Mouse (Mus musculus) gastrocnemius, postnatal 25 days (tissue): Measurements from ENCODE around the gene Fbxo41. TPM values are rescaled to one million over a fixed set of nuclear protein-coding genes. Genes with fewer than 3 reads are reported as not detected.

Source experiments
- DNase-seq: peaks from one replicate; pipeline ENCODE4 v3.0.0; 2022
- total RNA-seq, 2 experiments: library from RNA; stranded (reverse); gene quantifications; 1 replicate in 1 of 2; 2 replicates in 1 of 2; pipeline ENCODE4 v1.2.3; 2021

Fbxo41 gene
- total RNA-seq, 2 experiments from 2014 or later = not detected

DNA sequence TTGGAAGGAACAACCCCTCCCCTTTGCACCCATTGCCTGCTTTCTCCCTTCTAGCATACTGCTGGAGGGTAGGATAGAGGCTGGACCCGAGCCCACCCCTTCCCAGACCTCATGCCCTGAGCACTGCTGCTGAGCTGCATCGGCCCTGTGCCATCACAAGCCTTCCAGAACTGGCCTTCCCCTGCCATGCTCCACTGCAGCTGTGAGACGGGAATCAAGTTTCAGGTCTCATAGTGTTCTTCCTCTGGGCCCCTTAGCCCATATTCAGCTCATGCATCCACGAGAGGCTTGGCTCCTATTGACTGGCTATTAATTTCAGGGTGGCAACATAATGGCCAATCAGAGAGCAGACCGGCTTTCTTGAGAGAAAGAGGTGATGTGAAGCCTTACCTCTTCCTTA, 57.5 kb downstream of the Fbxo41 start:
- DNase-seq = peak; percentile 43

DNA sequence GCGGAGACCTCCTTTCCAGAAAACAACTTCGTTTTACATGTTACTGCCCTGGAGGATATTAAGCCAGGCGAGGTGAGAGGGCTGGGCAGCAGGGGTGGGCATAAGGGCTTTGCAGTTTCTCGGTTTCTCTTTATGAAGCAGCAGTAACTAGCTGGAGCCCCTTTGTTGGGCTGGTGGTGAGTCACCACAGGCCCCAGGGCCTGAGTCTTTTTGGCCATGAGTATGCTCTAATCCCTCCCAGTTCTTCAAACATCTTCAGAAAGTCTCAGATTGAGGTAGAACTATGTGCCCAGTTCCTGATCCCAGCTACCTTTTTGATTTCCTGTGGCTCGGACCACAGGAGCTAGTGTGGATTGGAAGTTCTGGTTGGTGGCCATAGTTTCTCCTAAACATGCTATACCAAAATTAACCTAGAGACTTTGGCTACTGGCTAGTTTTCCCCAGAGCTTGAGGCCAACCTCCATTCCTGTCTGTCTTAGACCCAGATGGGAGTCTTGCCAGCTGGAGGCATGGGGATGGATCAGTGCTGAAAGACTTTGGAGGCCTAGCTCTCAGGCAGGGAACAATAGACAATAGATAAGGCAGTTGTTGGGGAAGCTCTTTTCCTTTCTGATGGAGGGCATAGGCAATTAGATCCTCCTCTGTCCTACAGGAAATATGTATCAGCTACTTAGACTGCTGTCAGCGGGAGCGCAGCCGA, 58.4 kb downstream of the Fbxo41 start:
- no peak for DNase-seq

DNA sequence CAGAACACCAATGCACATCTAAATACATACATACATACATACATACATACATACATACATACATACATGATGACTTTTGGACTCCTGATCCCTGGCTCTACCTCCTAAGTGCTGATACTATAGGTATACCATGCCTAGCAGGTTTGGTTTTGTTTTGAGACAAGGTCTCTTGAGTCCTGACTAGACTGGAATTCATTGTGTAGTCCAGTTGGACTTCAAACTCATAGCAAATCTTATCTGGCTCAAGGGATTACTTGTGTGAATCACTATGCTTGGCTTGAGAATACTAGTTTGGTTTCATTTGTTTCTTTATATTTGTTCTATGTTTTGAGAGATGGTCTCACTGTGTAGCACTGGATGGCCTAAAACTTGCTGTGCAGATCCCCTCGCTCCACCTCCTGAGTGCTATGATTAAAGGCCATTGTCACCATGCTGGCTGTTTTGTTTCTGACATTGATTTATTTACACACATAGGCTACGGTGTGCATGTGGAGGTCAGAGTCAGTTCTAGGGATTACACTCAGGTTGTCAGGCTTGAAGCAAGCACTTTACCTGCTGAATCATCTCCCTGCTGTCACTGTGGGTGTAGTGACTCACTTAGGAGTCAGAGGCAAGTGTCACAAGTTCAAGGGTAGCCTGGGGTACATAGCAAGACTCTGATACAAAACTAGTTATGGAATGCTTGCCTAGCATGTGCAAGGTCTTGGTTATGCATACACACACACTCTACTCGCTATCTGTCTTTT, 59.1 kb downstream of the Fbxo41 start:
- DNase-seq = no peak

DNA sequence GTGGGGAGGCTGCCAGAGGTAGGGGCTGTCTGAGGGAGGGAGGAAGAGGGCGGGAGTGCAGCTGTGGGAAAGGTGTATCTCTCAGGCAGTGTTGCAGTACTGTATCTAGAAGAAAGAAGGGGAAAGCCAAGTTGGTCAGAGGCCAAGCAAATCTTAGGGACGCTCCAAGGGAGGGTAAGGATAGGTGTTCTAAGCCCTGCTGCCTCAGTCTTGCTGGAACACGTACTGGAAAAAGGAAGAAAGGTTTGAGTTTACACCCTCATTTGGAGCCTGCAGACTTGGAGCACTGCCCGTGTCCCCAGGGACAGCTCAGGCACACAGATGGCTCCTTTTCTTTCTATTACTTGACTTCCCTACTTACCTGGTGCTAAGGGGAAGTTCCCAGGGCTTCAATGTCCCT, 61.7 kb downstream of the Fbxo41 start:
- DNase-seq = no peak

DNA sequence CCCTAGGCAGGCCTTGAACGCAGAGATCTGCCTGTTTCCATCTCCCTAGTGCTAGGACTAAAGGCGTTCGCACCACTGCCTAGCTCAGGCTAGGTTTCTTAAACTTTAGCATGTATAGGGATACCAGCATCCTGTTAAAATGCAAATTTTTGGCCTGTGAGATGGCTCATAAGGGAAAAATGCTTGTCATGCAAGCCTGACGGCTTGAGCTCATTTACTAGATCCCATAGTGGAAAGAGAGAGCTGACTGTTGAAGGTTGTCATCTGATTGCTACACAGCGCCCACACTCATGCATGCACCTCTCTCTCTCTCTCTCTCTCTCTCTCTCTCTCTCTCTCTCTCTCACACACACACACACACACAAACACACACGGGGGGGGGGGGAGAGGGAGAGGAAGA, 66.2 kb downstream of the Fbxo41 start:
- DNase-seq = no peak

DNA sequence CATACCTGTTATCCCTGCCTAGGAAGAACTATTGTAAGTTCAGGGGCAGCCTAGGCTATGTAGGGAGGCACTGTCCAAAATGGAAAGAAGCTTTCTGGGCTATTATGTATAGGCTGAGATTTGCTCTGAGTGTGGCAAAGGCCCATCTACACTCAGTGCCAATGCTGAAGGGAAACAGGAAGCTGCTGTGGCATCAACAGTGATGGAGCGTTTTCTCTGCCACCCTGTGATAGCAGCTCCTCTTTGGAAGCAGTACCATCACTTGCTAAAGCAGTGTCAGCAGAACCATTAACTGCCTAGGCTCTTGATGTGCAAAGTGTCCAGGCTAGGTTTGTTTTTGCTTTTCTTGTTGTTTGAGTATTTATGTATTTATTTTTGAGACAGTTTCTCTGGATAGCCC, 66.6 kb downstream of the Fbxo41 start:
- DNase-seq = no peak

DNA sequence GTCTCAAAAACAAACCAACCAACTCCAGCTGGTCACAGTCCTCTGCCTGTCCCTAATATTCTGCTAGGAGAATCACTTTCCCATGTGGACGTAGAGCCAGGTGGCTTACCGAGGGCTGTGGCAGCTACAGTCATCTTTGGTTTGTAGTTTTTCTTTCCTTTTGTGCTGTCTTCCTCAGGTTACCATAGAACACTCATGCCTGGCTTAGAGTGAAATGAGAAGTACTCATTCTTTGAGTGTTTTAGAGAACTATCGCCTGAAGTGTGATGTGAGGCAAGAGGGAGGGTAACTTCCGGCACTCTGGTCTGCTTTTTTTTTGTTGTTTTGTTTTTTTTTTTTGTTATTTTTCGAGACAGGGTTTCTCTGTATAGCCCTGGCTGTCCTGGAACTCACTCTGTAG, 68.9 kb downstream of the Fbxo41 start:
- DNase-seq = no peak

DNA sequence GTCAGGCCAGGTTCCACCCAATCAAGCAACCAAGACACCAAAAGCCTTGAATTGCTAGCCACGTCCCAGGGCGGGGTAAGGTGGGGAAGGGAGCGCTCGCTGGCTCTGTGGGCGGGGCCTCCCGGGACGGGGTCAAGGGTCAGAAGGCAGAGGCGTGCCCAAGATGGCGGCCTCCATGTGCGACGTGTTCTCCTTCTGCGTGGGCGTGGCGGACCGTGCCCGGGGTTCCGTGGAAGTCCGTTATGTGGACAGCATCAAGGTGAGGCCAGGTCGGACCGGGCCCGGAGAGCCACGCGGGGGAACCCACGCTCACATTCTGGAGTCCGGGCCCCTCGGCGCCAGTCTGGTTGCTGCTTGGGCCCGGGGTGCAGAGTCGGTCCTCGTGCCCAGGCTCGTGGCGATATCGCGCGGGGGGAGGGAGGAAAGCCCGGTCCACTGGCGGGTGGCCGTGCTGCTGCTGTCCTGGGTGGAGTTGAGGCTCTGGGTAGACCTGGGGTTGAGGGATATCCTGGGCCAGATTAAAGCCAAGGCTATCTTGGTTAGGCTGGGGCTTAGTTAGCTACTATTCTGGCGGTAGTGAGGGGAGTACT, 70.9 kb downstream of the Fbxo41 start, which contains the start of gene Smyd5:
TSS of gene Smyd5 (plus strand) at position 148 of the 590 bp plus-strand sequence.
- DNase-seq = peak; percentile 81

DNA sequence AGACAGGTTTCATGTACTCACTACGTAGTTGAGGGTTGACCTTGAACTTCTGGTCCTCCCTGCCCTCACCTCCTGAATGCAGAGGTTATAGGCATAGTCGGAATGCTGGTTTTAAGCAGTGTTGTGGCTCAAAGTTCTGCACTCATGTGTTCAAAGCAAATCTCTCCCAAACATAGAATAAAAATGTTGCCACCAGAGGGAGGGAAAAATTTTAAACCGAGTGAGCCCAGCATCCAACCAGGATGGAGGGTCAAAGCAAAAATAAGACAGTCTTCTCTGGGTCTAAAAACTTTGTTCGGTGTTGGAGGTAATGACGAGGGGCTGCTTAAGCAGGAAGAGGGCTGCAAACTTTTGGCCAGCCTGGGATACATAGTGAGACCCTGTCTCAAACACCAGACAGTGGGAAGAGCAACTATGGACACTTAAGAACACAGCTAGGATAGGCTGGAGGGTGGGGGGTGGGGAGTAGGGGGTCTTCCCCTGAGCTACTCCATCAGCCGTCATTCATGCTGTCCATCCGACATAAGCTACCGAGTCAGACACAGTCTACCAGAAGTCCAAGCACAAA, 71.4 kb downstream of the Fbxo41 start:
- no peak for DNase-seq

DNA sequence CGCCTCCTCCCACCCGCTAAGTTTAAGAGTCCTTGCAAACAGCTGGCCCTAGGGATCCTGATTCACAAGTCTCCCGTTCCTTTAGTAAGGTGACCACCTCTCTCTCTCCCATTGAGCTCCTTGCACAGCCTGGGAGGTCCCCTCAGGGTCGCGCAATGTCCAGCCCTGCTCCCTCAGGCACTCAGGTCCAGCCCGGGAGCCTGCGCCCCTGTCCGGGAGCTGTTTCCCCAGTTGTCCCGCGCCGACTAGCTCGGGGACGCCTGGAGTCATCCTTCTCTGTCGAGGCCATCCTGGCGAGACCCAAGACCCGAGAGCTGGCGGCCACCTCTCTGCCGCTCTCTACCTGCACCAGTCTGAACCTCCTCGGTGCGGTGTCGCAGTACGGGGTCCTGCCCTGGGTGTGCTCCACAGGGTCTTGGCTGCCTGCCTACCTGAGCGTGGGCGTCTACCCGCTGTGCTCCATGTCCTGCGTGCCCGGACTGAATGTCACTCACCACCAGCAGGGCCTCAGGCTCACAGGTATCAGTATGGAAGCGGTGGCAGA, 78.9 kb downstream of the Fbxo41 start, which contains the start of gene Noto:
TSS of gene Noto (plus strand) at position 51 of the 544 bp plus-strand sequence.
- DNase-seq = no peak

Other genes with a start within 250 kb of the Fbxo41 start
- 1 to 10 TPM; 5.0 to 7.3 TPM for gene Sfxn5, start 169.6 kb downstream of the Fbxo41 start, total RNA-seq
- 10 to 100 TPM; 22.7 to 26.5 TPM for gene Rab11fip5, start 128.4 kb downstream of the Fbxo41 start, total RNA-seq
- gene Noto, start 79.1 kb downstream of the Fbxo41 start, total RNA-seq = not detected
- gene Smyd5, start 71.0 kb downstream of the Fbxo41 start, total RNA-seq = 1 to 10 TPM; 5.8 to 6.1 TPM
- gene Cct7, start 51.5 kb downstream of the Fbxo41 start, total RNA-seq = 100 to 1,000 TPM; 108 to 109 TPM
- gene Pradc1, start 51.0 kb downstream of the Fbxo41 start, total RNA-seq = 10 to 100 TPM; 12.4 to 14.6 TPM
- gene Egr4, start 10.6 kb upstream of the Fbxo41 start, total RNA-seq = not detected
- under 1 TPM; 0.54 to 0.70 TPM for gene Alms1, start 84.5 kb upstream of the Fbxo41 start, total RNA-seq
- gene Nat8f7, start 210.2 kb upstream of the Fbxo41 start, total RNA-seq = under 1 TPM in 1 of 2 experiments, not detected in 1; 0.16 TPM